Mouse (Mus musculus): ENCODE measurements at regions not wholly inside any gene's neighbourhood (a gene's known extent, or its start where the extent isn't known, plus 50 kb on each side); places are given as distances from the start of the nearest gene placed in this dataset.

- DNase-seq (ENCODE audit: low read depth), result no peak
- no peak for TF ChIP-seq CTCF (IDR thresholded peaks at IDR 0.05; ENCODE audit: borderline replicate concordance, extremely low read depth, insufficient read depth, insufficient read length)
- no peak for TF ChIP-seq POLR2A (IDR thresholded peaks at IDR 0.05; ENCODE audit: borderline replicate concordance, extremely low read depth, insufficient read depth, insufficient read length, poor library complexity, severe bottlenecking)
These were observed 64.7 kb upstream of the Tnrc6c start for GRCm38 (mm10) chr11:117589422-117589821.

- no peak for TF ChIP-seq POLR2A (IDR thresholded peaks at IDR 0.05; ENCODE audit: borderline replicate concordance, extremely low read depth, insufficient read depth, insufficient read length, poor library complexity, severe bottlenecking)
These were observed 61.5 kb upstream of the Tnrc6c start for GRCm38 (mm10) chr11:117592570-117592969.

GRCm38 (mm10) chr11:117596201-117596600, 57.9 kb upstream of the Tnrc6c start:
- peak; percentile 51 for DNase-seq (ENCODE audit: low read depth)
- TF ChIP-seq POLR2A (IDR thresholded peaks at IDR 0.05; ENCODE audit: borderline replicate concordance, extremely low read depth, insufficient read depth, insufficient read length, poor library complexity, severe bottlenecking) (no peak), CTCF (IDR thresholded peaks at IDR 0.05; ENCODE audit: borderline replicate concordance, extremely low read depth, insufficient read depth, insufficient read length) (no peak)

More at GRCm38 (mm10) chr11:117592570-117592969, 61.5 kb upstream of the Tnrc6c start:
- peak; percentile 62 for DNase-seq (ENCODE audit: low read depth)

- TF ChIP-seq POLR2A (IDR thresholded peaks at IDR 0.05; ENCODE audit: borderline replicate concordance, extremely low read depth, insufficient read depth, insufficient read length, poor library complexity, severe bottlenecking) (no peak), CTCF (IDR thresholded peaks at IDR 0.05; ENCODE audit: borderline replicate concordance, extremely low read depth, insufficient read depth, insufficient read length) (no peak)
- DNase-seq (ENCODE audit: low read depth), result no peak
These were observed 56.3 kb upstream of the Tnrc6c start for GRCm38 (mm10) chr11:117597754-117598153.

- TF ChIP-seq POLR2A (IDR thresholded peaks at IDR 0.05; ENCODE audit: borderline replicate concordance, extremely low read depth, insufficient read depth, insufficient read length, poor library complexity, severe bottlenecking), result no peak
- TF ChIP-seq CTCF (IDR thresholded peaks at IDR 0.05; ENCODE audit: borderline replicate concordance, extremely low read depth, insufficient read depth, insufficient read length), result no peak
- peak; percentile 93 for DNase-seq (ENCODE audit: low read depth)
These were observed 55.9 kb upstream of the Tnrc6c start for GRCm38 (mm10) chr11:117598170-117598583.

- no peak for TF ChIP-seq POLR2A (IDR thresholded peaks at IDR 0.05; ENCODE audit: borderline replicate concordance, extremely low read depth, insufficient read depth, insufficient read length, poor library complexity, severe bottlenecking)
- TF ChIP-seq CTCF (IDR thresholded peaks at IDR 0.05; ENCODE audit: borderline replicate concordance, extremely low read depth, insufficient read depth, insufficient read length), result no peak
- peak; percentile 56 for DNase-seq (ENCODE audit: low read depth)
These were observed 55.5 kb upstream of the Tnrc6c start for GRCm38 (mm10) chr11:117598610-117599009.

- TF ChIP-seq CTCF (IDR thresholded peaks at IDR 0.05; ENCODE audit: borderline replicate concordance, extremely low read depth, insufficient read depth, insufficient read length) (no peak), POLR2A (IDR thresholded peaks at IDR 0.05; ENCODE audit: borderline replicate concordance, extremely low read depth, insufficient read depth, insufficient read length, poor library complexity, severe bottlenecking) (no peak)
These were observed 54.9 kb upstream of the Tnrc6c start for GRCm38 (mm10) chr11:117599049-117599787.

GRCm38 (mm10) chr11:117599788-117600263, 54.3 kb upstream of the Tnrc6c start:
- peak; percentile 47 for DNase-seq (ENCODE audit: low read depth)

More at GRCm38 (mm10) chr11:117599049-117599787, 54.9 kb upstream of the Tnrc6c start:
- peak; percentile 44 for DNase-seq (ENCODE audit: low read depth)

GRCm38 (mm10) chr11:117601147-117601546, 52.9 kb upstream of the Tnrc6c start:
- DNase-seq (ENCODE audit: low read depth), result no peak
- TF ChIP-seq CTCF (IDR thresholded peaks at IDR 0.05; ENCODE audit: borderline replicate concordance, extremely low read depth, insufficient read depth, insufficient read length), result no peak
- no peak for TF ChIP-seq POLR2A (IDR thresholded peaks at IDR 0.05; ENCODE audit: borderline replicate concordance, extremely low read depth, insufficient read depth, insufficient read length, poor library complexity, severe bottlenecking)

More at GRCm38 (mm10) chr11:117599788-117600263, 54.3 kb upstream of the Tnrc6c start:
- TF ChIP-seq POLR2A (IDR thresholded peaks at IDR 0.05; ENCODE audit: borderline replicate concordance, extremely low read depth, insufficient read depth, insufficient read length, poor library complexity, severe bottlenecking) (no peak), CTCF (IDR thresholded peaks at IDR 0.05; ENCODE audit: borderline replicate concordance, extremely low read depth, insufficient read depth, insufficient read length) (no peak)

- peak; percentile 49 for DNase-seq (ENCODE audit: low read depth)
- TF ChIP-seq CTCF (IDR thresholded peaks at IDR 0.05; ENCODE audit: borderline replicate concordance, extremely low read depth, insufficient read depth, insufficient read length) (no peak), POLR2A (IDR thresholded peaks at IDR 0.05; ENCODE audit: borderline replicate concordance, extremely low read depth, insufficient read depth, insufficient read length, poor library complexity, severe bottlenecking) (no peak)
These were observed 50.1 kb upstream of the Tnrc6c start for GRCm38 (mm10) chr11:117604019-117604418.
